Mouse (Mus musculus) forebrain, embryonic 11.5 days (tissue): ENCODE data around the gene Tbcd. TPM values are rescaled to one million over a fixed set of nuclear protein-coding genes. Genes with fewer than 3 reads are reported as not detected.

Experiments
- ATAC-seq: fragments of 200-750 bp; cut with Nextera tagmentation; replicated peaks from 2 replicates; pipeline ENCODE4 v1.8.0; 2017; ENCODE audit warnings: moderate TSS enrichment; ENCODE audit not compliant: low FRiP score
- DNase-seq: peaks from one replicate; pipeline ENCODE4 v3.0.0-alpha.2; 2017; ENCODE audit warnings: low spot score
- H3K27ac ChIP-seq: fragments of 300-500 bp; sonication (generic); 2 replicates; pipeline ENCODE4 v1.5.1; 2014; ENCODE audit warnings: low read depth, low read length
- H3K27me3 ChIP-seq: fragments of 300-500 bp; sonication (generic); 2 replicates; pipeline ENCODE4 v1.6.1; 2014; ENCODE audit warnings: mild to moderate bottlenecking, low read length, mixed read lengths; ENCODE audit not compliant: control insufficient read depth, insufficient read depth
- H3K36me3 ChIP-seq: fragments of 300-500 bp; sonication (generic); 2 replicates; pipeline ENCODE4 v1.6.1; 2014; ENCODE audit warnings: mild to moderate bottlenecking, low read length, moderate library complexity, mixed read lengths; ENCODE audit not compliant: control insufficient read depth, insufficient read depth
- H3K4me1 ChIP-seq: fragments of 300-500 bp; sonication (generic); replicated peaks from 2 replicates; pipeline ENCODE4 v1.6.1; 2014; ENCODE audit warnings: low read length, mixed read lengths; ENCODE audit not compliant: control insufficient read depth, insufficient read depth
- H3K4me2 ChIP-seq: fragments of 300-500 bp; sonication (generic); 2 replicates; pipeline ENCODE4 v1.6.1; 2014; ENCODE audit warnings: low read depth, mild to moderate bottlenecking, low read length, moderate library complexity, mixed read lengths; ENCODE audit not compliant: severe bottlenecking
- H3K4me3 ChIP-seq: fragments of 300-500 bp; sonication (generic); 2 replicates; pipeline ENCODE4 v1.5.1; 2014; ENCODE audit warnings: low read depth, low read length
- H3K9ac ChIP-seq: fragments of 300-500 bp; sonication (generic); 2 replicates; pipeline ENCODE4 v1.6.1; 2014; ENCODE audit warnings: low read length
- H3K9me3 ChIP-seq: fragments of 300-500 bp; sonication (generic); 2 replicates; pipeline ENCODE4 v1.6.1; 2016; ENCODE audit warnings: low read length, mixed read lengths; ENCODE audit not compliant: control insufficient read depth
- WGBS: fragments of 180-500 bp; shearing (Covaris S2); extraction: QIAGEN DNeasy Blood & Tissue Kit; methylation state at CpG from one replicate; pipeline ENCODE4 v1.1.7; 2014; 5-methylcytosine and 5-hydroxymethylcytosine counted together
- polyA plus RNA-seq: library from polyadenylated mRNA; unstranded; fragments of >200 nt; fragmentation: Nextera tagmentation; extraction: Ambion mirVana; gene quantifications from 2 replicates; pipeline ENCODE4 v1.2.1, GENCODE M21; 2014

Tbcd gene
- polyA plus RNA-seq, 1 experiment from 2014 or later: 54.9 TPM

DNA sequence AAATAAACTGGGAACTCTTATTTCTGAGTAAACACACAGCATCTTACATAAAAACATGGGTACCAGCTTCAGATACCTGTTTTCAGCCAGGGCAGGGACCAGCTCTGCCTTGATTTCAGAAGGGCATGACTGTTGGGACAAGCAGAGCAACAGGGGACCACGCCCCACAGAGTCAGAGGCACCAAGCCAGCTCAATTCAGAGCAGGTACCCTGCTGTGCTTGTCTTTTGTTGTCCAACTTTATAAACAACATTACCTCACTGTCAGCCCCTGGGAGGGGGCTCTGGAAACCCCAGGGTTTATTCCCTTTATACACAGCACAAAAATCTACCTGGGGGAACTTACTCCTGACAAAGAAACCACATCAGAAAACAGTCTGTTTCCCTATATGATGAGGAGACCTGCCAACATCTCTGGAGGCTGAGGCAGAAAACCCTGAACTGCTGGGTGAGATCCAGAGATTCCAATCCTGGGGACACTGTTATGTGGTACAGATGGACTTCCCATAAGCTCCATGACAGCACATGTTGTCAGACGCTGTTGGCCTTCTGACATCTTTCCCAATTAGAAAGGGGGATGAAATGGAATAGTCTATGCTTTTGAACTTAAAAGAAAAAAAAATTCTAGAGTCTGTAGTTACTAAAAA lies 189.9 kb downstream of the Tbcd start:
- Histone ChIP-seq H3K9ac (no peak overlapping the region), H3K4me3 (no peak overlapping the region), H3K36me3 (no peaks in the 10 kb centered on the region; the same call in 1 of the 2 replicates), H3K27me3 (no peaks in the 10 kb centered on the region), H3K9me3 (no peaks in the 10 kb centered on the region), H3K27ac (no peak overlapping the region), H3K4me2 (no peak overlapping the region), H3K4me1 (no peaks in the 10 kb centered on the region)
- ATAC-seq: no peak
- DNase-seq: no peak
- 66% methylated on average over 2 of the region's 2 CpGs for WGBS

DNA sequence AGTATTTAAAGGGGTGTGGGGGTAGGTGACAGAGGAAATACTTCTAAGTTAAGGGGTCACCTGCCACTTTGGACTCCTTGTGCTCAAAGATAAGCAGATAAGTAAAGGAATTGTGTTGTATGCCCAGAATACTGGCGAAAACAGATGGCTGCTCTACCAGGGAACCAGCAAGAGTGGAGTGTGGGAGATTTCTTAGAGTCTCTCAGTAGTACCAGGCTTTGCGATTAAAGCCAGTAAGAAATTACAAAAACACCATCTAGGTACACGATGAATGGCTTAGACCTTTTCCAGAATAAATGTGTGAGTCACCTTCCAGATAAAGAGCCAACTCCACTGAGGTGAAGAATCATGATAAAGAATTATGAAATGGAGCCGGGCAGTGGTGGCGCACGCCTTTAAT lies 193.6 kb downstream of the Tbcd start:
- 90% methylated on average over 6 of the region's 6 CpGs for WGBS
- Histone ChIP-seq H3K27ac (no peak overlapping the region), H3K4me3 (no peak overlapping the region), H3K36me3 (no peaks in the 10 kb centered on the region), H3K27me3 (no peaks in the 10 kb centered on the region), H3K4me2 (no peak overlapping the region), H3K9me3 (no peaks in the 10 kb centered on the region), H3K4me1 (no peaks in the 10 kb centered on the region), H3K9ac (no peak overlapping the region)
- DNase-seq (no peak), ATAC-seq (no peak)

DNA sequence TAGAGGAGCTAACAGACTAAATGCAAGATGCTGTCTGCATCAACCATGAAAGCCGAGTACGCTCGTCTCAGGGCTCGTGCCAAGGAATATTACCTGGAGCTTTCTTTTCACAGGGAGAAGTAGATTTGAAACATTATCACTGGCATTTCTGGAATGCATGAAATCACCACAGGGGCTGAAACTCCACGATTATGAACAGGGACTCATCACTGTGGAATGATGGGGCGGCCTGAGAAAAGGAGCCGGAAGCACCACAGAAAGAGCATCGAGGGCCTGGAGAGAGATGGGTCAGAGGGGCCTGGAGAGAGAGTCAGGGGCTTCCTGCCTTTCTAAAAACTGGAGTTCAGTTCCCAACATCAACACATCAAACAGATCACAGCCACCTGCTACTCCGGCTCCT lies 195.6 kb downstream of the Tbcd start:
- H3K27me3 ChIP-seq: no peaks in the 10 kb centered on the region
- DNase-seq (no peak), ATAC-seq (no peak)
- no peak overlapping the region for H3K27ac ChIP-seq
- H3K9me3 ChIP-seq: no peaks in the 10 kb centered on the region
- H3K36me3 ChIP-seq: no peaks in the 10 kb centered on the region
- 86% methylated on average over 9 of the region's 9 CpGs for WGBS
- H3K4me3 ChIP-seq: no peak overlapping the region
- H3K9ac ChIP-seq: no peak overlapping the region
- H3K4me2 ChIP-seq: no peak overlapping the region
- no peaks in the 10 kb centered on the region for H3K4me1 ChIP-seq

DNA sequence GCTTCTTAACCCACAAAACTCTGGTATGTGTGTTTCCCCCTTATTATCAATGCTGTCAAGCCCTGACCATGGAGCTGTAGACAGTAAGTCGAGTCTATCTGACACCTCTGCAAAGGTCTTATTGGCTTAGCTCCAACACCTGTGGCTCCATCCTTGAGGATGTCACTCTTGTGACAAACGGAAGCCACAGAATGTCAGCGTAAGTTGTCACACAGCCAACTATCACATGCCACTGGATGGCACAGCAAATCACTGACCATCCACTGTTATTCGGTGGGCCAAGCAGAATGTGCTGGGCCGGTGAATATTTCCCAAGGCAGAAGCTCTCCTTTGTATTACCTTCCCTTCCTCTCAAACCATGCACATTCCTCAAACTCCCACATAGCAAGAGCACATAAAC lies 196.4 kb downstream of the Tbcd start:
- no peak overlapping the region for H3K27ac ChIP-seq
- H3K4me3 ChIP-seq: no peak overlapping the region
- H3K9me3 ChIP-seq: no peaks in the 10 kb centered on the region
- H3K36me3 ChIP-seq: no peaks in the 10 kb centered on the region
- no peak overlapping the region for H3K4me2 ChIP-seq
- H3K27me3 ChIP-seq: no peaks in the 10 kb centered on the region
- ATAC-seq (no peak), DNase-seq (no peak)
- no peak overlapping the region for H3K9ac ChIP-seq
- WGBS: 92% methylated on average over 5 of the region's 5 CpGs
- H3K4me1 ChIP-seq: no peaks in the 10 kb centered on the region

GRCm38 (mm10) chr11:121649900-121650299 lies 198.2 kb downstream of the Tbcd start:
- DNase-seq (no peak), ATAC-seq (no peak)
- no peak overlapping the region for H3K4me2 ChIP-seq

DNA sequence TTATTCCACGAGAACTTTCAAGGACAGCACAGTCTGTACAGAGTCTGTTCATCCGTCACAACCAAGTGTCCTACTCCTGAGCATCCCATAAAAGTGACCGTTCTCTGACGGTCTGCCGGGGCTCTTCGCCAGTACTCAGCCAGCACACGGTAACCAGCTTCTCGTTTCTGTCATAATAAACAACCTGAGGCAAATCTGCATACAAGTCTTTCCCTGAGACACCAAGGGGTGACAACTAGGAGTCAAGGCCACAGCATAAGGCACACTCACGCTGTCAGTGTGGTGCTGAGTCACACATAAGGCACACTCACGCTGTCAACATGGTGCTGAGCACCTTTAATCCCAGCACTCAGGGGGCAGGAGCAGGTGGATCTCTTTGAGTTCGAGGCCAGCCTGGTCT lies 198.9 kb downstream of the Tbcd start:
- ATAC-seq (no peak), DNase-seq (no peak)
- H3K4me2 ChIP-seq: no peak overlapping the region
- 92% methylated on average over 11 of the region's 11 CpGs for WGBS
- H3K9ac ChIP-seq: no peak overlapping the region
- no peaks in the 10 kb centered on the region for H3K36me3 ChIP-seq
- H3K4me3 ChIP-seq: no peak overlapping the region
- H3K9me3 ChIP-seq: no peaks in the 10 kb centered on the region
- no peaks in the 10 kb centered on the region for H3K27me3 ChIP-seq
- H3K27ac ChIP-seq: no peak overlapping the region
- H3K4me1 ChIP-seq: no peaks in the 10 kb centered on the region

More at GRCm38 (mm10) chr11:121649900-121650299, 198.2 kb downstream of the Tbcd start:
- H3K27me3 ChIP-seq: no peaks in the 10 kb centered on the region
- WGBS: 84% methylated on average over 10 of the region's 10 CpGs
- no peaks in the 10 kb centered on the region for H3K4me1 ChIP-seq
- H3K27ac ChIP-seq: no peak overlapping the region
- no peaks in the 10 kb centered on the region for H3K36me3 ChIP-seq
- no peak overlapping the region for H3K4me3 ChIP-seq
- no peaks in the 10 kb centered on the region for H3K9me3 ChIP-seq
- H3K9ac ChIP-seq: no peak overlapping the region

GRCm38 (mm10) chr11:121651556-121651955 lies 199.8 kb downstream of the Tbcd start:
- no peaks in the 10 kb centered on the region for H3K27me3 ChIP-seq
- H3K4me1 ChIP-seq: no peaks in the 10 kb centered on the region
- DNase-seq (no peak), ATAC-seq (no peak)
- H3K27ac ChIP-seq: no peak overlapping the region
- H3K9ac ChIP-seq: no peak overlapping the region
- no peak overlapping the region for H3K4me2 ChIP-seq
- no peaks in the 10 kb centered on the region for H3K9me3 ChIP-seq
- no peak overlapping the region for H3K4me3 ChIP-seq
- no peaks in the 10 kb centered on the region for H3K36me3 ChIP-seq
- 91% methylated on average over 9 of the region's 9 CpGs for whole genome bisulfite sequencing

DNA sequence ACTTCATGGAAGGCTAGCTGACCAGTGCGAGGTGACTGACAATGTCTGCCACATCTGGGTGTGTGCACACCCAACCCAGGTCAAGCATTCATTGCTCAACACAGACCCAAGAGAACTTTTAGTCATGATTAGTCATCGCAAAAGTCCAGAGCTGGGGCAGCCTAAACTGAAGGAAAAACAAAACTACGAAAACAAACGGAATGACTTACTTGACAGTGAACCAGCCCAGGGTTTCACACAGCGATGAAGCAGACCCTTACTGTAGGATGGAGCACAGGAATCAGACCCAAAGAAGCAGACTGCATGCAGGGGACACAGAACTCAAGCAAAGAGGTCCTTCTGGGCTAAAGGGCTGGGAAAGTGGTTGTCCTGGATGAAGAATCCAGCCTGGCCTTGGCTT lies 200.2 kb downstream of the Tbcd start:
- no peak for DNase-seq
- no peak for ATAC-seq
- WGBS: 95% methylated on average over 5 of the region's 5 CpGs

DNA sequence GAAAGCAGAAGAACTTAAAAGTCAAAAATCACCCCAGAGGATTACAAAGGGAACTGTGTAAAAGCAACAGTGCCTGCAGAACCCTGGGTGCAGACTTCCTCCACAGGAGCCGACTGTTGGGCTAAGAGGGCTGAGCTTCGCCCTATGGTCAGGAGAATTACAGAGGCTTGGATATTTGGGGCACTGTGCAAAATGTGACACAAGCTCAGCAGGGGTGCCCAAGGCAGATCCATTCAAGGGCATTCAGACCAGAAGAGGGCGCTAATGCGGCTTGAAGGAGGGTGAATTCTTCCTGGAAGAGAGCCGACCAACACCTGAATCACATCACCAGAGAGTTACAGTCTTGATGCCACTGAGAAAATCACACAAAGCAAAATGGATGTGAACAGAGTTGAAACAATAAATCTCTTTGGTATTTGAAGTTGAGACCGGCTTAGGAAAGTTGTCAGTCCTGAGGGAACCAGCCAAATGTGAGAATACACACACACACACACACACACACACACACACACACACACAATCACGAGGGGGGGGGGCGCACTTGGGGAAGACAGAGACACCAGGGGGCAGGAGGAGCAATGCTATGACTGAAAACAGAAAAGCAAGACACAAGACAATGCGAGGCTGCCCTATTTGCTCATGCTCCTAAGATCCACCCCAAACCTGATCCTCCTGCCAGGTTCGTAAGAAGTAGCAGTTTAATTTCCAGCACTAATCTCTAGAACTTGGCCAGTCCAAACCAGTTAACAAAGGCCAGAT lies 201.0 kb downstream of the Tbcd start:
- Histone ChIP-seq H3K9ac (no peak overlapping the region), H3K27ac (no peak overlapping the region), H3K4me3 (no peak overlapping the region), H3K4me1 (no peaks in the 10 kb centered on the region), H3K9me3 (no peaks in the 10 kb centered on the region), H3K4me2 (no peak overlapping the region), H3K36me3 (no peaks in the 10 kb centered on the region), H3K27me3 (no peaks in the 10 kb centered on the region)
- ATAC-seq (no peak), DNase-seq (peak; percentile 69)
- 56% methylated on average over 10 of the region's 10 CpGs for WGBS

More for the DNA sequence above, 200.2 kb downstream of the Tbcd start:
- Histone ChIP-seq H3K4me1 (no peaks in the 10 kb centered on the region), H3K36me3 (no peaks in the 10 kb centered on the region), H3K4me3 (no peak overlapping the region), H3K4me2 (no peak overlapping the region), H3K27me3 (no peaks in the 10 kb centered on the region), H3K27ac (no peak overlapping the region), H3K9me3 (no peaks in the 10 kb centered on the region), H3K9ac (no peak overlapping the region)
